Mouse (Mus musculus) heart, postnatal 0 days (tissue): ENCODE data around the gene Speg.

ENCODE experiments used
- CTCF ChIP-seq: IDR thresholded peaks from 2 replicates; pipeline ENCODE4 v1.5.1; 2016; ENCODE audit warnings: antibody characterized with exemption, control low read depth, low read depth
- EP300 ChIP-seq: IDR thresholded peaks from 2 replicates; pipeline ENCODE4 v1.6.1; 2016; ENCODE audit warnings: antibody characterized with exemption, low read depth

DNA sequence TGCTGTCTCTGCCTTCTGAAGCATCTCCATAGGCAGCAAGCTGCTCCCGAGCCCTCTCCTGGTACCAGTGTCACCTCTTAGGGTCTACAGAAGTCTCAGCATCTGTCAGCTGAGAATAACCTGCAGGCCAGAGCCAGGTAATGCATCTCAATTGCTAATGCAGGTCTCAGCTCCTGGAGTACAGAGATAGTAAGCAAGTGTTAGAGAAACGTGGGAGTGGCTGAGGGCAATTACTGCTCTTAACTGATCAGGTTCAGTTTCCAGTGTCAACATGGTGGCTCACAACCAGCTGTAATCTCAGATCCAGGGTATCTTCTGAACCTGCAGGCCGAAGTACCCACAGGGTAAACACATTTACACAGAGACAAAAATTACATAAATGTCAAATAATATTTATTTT is 38.6 kb upstream of the Speg start:
- TF ChIP-seq EP300 = no peak
- no peak for TF ChIP-seq CTCF
